Mouse (Mus musculus) G1E (cell line): ENCODE results near the gene Abcg4.

ENCODE experiments used
- CTCF ChIP-seq: IDR thresholded peaks from 2 replicates; pipeline ENCODE4 v1.5.1; 2012; ENCODE audit warnings: low read depth, low read length, inconsistent platforms, mixed read lengths
- GATA1 ChIP-seq: IDR thresholded peaks from 2 replicates; pipeline ENCODE4 v1.6.1; 2012; ENCODE audit warnings: borderline replicate concordance, low read length, inconsistent platforms, mixed read lengths
- POLR2AphosphoS5 ChIP-seq: IDR thresholded peaks from 2 replicates; pipeline ENCODE4 v1.6.1; 2012; ENCODE audit warnings: low read depth, low read length, inconsistent platforms; ENCODE audit not compliant: insufficient replicate concordance

DNA sequence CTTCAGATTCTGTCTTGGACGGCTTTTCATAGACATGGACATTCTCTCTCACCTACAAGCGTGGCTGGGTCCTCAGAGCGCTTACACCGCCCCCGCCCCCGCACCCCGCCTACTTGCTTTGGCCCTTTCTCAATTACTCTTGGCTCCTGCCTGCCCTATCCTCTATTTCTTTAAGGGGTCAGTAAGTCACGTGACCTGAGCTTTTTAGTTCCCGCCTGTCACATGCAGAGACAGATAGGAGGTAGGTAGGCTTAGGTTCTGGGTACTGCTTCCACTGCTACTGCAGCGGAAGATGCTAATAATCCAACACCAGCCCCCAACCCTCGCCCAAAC, 510 bp upstream of the Abcg4 start:
- TF ChIP-seq GATA1 (no peak), CTCF (no peak), POLR2AphosphoS5 (no peak)
